Mouse (Mus musculus) right cerebral cortex, postnatal 4 days (tissue): ENCODE measurements around the gene S100a4.

Experiments
- DNase-seq: peaks from one replicate; pipeline ENCODE4 v3.0.0-alpha.2; 2022

Gene S100a4

DNA sequence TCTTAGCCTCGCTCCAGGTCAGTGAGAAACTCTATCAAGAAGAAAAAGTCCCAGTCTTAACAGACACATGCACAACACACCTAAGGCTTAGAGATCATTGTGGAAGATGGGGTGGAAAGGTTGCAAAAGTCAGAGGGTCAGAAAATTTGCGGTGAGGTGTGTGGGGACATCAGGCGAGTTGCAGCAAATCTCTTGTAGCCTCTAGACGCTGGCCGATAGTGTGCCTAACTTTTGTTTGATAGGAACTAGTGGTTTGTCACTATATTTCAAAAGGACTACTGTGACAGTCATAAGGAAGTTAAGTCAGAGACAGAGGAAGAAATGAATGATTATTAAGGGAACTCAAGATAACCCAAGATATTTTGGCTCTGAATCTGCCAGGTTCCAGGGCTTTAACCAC, 23.8 kb downstream of the S100a4 start:
- no peak for DNase-seq

DNA sequence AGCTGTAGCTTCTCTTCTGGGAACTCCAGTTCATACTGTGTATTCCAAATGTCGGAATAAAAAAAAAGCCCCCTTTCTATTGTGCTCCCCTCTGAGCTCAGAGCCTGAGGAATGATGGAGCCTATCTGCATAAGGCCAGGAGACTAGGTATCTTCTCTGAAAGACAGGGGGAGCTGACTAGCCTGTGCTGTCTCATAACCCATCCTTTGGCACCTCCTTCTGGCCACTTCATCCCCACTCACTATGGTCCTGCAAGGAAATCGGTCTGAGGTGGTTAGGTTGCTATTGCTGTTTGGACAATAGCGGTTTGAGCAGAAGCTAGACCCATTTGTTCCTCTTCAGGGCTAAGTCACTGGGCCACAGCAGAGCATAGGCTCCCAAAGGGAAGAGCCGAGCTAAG, 24.2 kb downstream of the S100a4 start:
- no peak for DNase-seq

DNA sequence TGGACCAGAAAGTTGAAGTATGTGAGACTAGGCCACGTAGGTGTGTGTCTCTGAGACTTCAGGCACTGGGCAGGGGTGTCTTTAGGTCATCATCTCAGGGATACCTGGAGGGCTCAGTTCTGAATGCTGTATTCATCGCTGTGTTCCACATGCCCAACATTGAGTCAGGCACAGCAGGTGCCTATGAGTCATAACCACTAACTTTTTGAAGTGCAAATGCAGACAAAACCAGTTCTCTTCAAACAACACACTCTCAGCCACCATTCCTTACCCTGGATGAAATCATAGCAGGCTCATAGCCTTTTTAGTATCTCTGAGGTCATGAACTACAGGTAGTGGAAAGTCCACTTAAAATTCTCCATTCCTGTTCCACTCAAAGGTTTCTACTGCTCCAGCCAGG, 25.7 kb downstream of the S100a4 start:
- no peak for DNase-seq

DNA sequence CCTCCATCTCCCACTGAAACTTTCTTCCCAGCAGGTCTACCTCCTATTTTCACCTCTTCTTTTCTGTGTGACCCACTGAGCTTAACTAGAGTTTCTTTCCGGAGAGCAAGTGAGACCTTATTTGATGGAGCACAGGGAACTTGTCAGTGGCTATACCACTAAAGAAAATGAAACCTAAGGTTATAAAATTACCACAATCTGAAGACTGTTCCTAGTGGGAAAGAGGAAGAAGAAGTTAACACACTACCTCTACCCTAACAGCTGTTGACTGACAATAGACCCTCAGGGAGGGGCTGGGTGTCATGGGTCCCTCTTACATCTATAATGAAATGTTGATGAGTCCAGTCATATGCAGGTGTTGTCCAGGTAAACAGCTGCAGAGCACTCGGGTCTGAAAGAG, 28.4 kb downstream of the S100a4 start:
- no peak for DNase-seq

DNA sequence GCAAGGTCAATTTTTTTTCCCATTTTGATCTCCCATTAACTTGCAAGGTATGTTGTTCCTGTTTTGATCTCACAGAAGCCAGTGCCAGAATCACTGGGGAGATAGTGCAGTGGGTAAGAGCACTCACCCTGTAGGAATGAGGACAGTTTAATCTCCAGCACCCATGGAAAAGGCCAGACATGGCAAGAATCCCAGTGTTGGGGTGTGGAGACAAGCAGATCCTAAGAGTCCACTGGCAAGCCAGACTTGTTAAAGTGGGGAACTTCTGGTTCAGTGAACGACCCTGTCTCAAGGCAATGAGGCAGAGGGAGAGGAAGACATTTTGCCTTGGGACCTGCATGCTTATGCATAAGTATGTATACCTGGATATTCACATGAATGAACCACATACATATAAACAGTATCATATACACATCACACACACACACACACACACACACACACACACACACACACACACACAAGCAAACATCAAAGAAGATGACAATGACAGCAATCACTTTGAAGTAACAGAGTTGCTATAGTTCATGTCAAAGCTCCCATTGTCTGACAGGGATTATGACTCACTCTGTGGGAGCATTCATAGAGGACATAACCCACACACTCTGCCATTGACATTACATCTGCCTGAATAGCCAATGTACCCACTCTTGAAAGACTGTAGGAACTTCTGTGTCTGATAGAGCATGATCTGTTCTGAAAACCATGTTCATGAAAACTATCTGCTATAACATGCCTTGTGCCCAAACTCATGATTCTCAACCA, 35.1 kb downstream of the S100a4 start:
- DNase-seq, result no peak

DNA sequence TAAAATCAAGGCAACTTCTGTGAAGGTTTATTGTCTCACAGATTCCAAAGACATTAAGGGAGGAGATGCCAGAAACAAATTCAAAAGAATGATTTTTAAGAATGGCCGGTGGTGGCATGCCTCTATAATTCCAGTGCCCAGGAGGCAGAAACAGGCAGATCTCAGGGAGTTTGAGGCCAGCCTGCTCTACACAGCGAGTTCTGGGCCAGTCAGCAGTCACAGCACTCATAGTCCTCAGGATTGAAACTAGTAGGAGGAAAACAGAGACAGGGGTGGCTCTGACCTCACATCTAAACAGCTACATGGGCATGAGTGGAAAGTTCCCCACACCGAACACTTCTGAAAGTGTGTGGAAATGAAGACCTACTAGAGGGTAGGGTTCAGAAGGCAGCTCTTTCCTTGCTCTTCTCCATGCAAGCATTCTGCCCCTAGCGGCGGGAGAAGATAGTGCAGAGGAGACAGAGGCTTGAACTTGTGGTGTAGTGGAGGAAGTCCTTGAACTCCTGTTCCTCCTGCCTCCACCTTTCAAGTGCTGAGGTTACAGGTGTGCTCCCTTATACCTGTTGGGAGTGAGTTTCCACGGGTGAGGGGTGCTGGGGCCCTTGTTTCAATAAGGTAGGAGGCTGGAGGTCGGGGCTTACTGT, 36.1 kb downstream of the S100a4 start:
- DNase-seq, result no peak

DNA sequence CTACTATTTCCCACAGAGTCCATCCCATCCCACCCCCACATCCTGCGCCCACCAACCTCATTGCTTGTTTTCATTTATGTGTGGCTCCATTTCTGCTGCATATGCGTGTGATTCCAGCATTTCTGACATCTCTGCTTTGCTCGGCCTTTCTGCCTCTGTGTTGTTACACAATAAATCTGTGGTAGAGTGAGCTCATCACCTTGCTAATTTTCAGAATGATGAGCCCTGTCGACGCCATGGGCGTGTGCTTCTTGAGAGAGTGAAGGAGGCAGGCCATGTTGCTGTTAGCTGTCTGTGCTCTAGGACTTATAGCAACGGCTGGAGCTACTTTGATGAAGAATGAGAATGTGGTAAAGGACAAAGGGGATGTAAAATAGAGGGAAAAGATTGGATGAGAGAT, 37.4 kb downstream of the S100a4 start:
- DNase-seq, result no peak

DNA sequence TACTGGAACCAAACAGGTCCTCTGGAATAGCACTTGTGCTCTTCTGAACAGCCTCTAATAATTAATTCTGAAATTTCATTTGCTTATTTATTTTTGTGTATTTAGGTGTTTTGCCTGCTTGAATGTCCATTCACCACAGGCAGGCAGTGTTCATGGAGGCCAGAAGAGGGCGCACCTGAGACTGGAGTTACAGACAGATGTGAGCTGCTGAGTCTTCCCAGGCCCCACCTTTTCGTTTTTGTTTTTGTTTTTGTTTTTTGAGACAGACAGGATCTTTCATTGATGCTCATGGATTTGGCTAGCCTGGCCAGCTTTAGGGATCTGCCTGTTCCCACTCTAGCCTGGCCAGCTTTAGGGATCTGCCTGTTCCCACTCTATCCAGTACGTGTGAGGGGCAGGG, 40.6 kb downstream of the S100a4 start:
- peak; percentile 44 for DNase-seq

DNA sequence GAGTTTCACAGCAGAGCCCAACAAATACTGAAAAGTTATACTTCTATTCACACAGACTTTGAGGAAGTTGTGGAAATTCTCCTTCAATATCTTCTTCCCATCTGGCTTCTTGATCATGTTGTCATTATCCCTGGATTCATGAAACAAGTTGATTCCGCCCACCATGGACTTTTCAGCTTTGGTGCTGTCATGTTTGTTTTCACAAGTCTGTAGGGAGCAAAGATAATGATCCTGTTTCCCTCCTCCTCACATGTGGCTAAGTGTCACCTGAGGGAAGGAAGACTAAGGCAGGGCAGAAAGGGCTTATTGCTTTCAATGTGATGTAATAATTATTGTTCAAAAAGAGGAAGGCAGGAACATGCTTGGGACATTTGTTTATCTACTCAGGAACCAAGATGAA, 43.7 kb downstream of the S100a4 start:
- no peak for DNase-seq

DNA sequence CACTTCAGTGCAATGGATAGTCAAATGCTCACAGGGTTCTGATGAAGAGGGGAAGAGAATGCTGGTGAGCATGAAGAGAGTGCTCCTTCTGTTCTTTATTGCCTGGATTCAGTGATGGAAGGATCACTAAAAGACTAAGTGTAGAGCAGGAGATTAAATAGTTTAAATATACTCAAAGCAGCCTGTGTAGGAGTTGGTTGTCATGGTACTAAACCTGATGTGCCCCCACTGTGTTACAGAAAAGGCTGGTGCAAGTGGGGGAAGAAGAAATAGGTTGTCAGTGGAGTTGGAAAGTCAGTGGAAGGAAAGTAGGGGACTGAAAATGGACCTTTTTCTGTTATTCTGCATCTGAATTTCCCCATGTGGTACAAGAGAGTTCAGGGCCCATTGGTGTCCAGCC, 45.4 kb downstream of the S100a4 start:
- no peak for DNase-seq

DNA sequence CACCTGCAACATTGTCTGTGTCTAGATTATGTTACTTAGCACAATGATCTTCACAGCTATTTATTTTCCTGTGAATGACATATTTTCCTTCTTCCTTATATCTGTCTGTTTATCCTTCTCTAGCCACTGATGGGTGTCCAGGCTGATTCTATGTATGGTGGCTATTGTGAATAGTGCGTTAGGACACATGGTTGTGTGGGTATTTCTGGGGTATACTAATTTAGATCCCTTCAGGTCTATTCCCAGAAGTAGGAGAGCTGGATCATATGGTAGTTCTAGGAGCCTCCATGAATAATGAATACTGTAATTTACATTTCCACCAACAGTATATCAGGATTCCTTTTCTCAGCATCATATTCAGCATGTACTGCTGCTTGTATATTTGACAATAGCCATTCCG, 46.3 kb downstream of the S100a4 start:
- DNase-seq, result no peak

DNA sequence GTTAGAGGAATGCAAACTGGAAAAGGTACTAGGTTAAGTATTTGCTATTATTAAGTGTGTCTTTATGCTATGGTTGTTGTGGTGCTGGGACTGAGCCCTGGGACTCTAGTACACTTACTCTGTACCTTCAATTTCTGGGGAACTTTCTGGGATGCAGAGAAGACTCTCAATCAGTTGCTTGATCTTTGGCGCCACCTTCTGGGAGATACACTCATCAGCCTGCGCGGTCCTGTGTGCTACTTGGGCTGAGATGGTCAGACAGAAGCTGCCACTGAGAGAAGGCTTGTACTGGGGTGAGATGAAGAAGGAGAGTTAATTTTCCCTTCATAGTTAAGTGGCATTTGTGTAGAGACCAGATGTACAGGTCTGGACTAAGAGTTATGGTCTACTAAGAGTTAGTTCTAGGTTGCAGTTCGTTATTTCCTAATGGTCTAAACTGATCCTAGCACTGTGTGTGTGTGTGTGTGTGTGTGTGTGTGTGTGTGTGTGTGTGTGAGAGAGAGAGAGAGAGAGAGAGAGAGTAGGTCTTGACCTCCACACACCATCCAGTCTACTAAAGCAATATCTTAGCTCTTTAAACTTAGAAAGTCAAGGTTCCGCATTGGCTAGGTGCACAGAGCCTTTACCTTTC, 49.4 kb downstream of the S100a4 start:
- peak; percentile 82 for DNase-seq

DNA sequence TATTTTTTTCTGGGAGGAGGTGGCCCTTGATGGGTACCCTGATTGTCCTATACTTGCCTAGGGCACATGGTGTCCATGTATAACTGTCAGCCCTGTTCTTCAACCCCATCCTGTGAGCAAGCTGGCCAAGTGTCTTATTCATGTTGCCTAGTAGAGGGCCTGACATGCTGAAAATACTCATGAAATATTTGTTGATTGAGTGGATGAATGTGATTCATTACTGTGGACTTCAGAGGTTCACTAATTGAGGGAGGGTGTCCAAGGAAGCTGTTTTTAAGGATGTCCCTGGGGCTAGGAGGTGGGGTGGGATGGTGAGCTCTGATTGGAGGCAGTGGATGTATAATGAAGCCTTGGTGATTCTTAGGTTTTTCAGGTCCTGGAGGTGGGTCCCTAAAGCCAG, 50.1 kb downstream of the S100a4 start, which contains the start of gene S100a7a:
Gene S100a7a (plus strand): TSS at position 301 of the 400 bp plus-strand sequence.
- no peak for DNase-seq
